Mouse (Mus musculus): ENCODE results near the gene Ncbp2.
A peak's percentile ranks its signal among the peaks of the same experiment; 100 is the strongest.
"Not testable (repeated sequence)": the region's sequence is repeated elsewhere in the genome, so short reads cannot be mapped to it uniquely, and the experiment has no call there.

The Ncbp2 gene

GRCm38 (mm10) chr16:31935091-31935979 is 13.0 kb upstream of the Ncbp2 start:
- DNase-seq (ENCODE audit: low spot score): no peak

DNA sequence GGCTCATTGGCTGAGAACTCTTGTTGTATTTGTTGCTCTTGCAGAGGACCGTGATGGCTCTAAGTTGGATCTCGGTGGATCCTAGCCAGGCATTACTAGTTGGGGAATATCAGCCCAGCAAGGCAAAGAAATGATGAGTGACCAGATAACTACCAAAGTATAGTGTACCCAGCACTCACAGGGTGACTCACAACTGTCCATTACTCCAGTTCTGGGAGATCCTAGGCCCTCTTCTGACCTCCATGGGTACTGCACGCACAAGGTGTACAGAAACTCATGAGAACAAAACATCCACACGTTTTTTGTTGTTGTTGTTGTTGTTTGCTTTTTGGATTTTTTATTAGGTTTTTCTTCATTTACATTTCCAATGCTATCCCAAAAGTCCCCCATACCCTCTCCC is 11.7 kb upstream of the Ncbp2 start:
- no peak for DNase-seq (ENCODE audit: low spot score)

GRCm38 (mm10) chr16:31938856-31939255 is 9.5 kb upstream of the Ncbp2 start:
- DNase-seq (ENCODE audit: low spot score): no peak

GRCm38 (mm10) chr16:31940586-31940985 is 7.7 kb upstream of the Ncbp2 start:
- no peak for DNase-seq (ENCODE audit: low spot score)

- DNase-seq (ENCODE audit: low spot score): peak; percentile 67
Measured at GRCm38 (mm10) chr16:31943980-31944379, 4.3 kb upstream of the Ncbp2 start.

DNA sequence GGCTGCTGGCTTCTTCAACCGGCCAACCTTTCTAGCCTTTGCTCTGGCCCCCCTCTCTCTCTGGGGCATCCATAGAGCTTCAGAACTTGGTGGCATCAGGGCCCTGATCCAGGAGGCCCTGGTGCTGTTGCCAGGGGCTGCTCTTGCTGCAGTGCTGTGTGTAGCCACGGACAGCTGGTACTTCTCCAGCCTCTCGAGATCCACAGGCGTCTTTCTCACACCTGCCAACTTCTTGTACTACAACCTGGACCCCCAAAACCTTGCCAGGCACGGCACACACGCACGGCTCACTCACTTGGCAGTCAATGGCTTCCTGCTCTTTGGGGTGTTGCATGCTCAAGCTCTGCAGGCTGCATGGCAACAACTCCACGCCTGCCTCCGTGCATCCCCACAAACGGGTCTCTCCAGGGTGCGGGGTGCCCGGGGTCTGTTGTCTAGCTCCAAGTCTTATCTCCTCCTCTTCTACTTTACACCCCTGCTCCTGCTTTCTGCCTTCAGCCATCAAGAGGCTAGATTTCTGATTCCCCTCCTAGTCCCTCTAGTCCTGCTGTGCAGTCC is 3.5 kb upstream of the Ncbp2 start:
- DNase-seq (ENCODE audit: low spot score): no peak

DNA sequence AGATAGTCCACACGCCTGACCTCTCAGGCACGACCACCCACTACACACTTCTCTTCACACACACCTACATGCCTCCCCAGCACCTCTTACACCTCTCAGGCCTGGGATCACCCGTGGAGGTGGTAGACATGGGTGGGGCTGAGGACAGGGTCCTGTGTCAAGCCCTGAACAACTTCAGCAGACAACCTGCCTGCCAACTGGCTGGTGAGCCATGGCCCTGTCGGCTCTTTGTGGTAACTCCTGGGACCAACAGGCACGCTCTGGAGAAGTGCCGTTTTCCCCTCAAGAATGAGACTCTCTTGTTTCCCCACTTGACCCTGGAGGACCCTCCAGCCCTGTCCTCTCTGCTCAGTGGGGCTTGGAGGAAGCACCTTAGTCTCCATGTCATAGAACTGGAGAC is 2.9 kb upstream of the Ncbp2 start:
- DNase-seq (ENCODE audit: low spot score): no peak

GRCm38 (mm10) chr16:31945986-31946385 is 2.3 kb upstream of the Ncbp2 start:
- not testable (repeated sequence) for DNase-seq (ENCODE audit: low spot score)

GRCm38 (mm10) chr16:31947333-31947732 is 980 bp upstream of the Ncbp2 start:
- no peak for DNase-seq (ENCODE audit: low spot score)

DNA sequence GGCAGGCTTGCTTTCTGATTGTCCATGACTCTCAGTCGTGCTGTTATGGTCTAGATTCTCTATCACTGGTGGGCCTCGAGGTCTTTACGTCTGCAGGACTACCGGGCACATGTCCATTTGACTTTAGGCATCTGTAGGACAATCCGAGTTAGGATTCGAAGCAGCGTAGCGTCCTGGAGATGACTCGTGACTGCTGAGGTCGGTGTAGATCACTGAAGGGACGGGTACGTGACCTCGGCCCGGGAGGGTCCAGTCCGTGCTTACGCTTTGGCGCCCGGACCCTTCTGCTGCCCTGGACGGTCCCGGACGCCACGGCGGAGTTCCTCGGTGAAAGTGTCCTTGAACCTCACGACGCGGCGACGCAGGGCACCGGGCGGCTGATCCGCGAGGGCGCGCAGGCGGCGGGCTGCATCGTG is 404 bp upstream of the Ncbp2 start:
- DNase-seq (ENCODE audit: low spot score): peak; percentile 2

DNA sequence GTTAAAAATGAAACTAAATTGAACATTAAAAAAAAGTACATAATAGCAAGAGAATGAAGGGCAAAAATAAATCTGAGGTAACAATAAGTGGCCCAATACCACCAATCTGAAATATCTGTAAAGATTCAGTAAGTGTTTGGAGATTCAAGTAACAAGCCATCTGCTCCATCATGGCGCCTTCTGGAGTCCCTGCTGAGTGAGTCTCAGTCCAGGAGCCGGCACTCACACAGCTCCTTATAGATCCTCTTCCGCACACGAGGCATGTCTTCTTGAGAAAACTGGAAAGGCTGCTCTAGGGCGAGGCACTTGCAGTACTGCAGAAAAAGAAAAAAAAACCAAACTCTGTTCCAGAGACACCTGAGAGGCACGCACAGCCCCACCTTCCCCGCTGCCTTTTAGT is 14.9 kb downstream of the Ncbp2 start:
- no peak for DNase-seq (ENCODE audit: low spot score)

GRCm38 (mm10) chr16:31975258-31975657 is 26.9 kb downstream of the Ncbp2 start:
- DNase-seq (ENCODE audit: low spot score): no peak

- DNase-seq (ENCODE audit: low spot score): no peak
Measured at GRCm38 (mm10) chr16:31979501-31979900, 31.2 kb downstream of the Ncbp2 start.

DNA sequence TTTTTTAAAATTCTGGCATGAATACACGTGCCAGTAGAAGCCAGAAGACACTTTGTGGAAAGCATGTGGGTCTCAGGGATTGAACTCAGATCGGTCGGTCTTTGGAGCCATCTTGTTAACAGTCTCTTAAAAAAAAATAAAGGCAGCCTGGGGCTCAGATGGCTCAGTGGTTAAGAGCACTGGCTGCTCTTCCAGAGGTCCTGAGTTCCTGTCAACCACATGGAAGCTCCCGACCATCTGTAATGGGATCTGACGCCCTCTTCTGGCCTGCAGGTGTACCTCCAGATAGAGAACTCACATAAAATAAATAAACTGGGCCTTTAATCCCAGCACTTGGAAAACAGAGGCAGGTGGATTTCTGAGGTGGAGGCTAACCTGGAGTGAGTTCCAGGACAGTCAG is 32.6 kb downstream of the Ncbp2 start:
- DNase-seq (ENCODE audit: low spot score): no peak

GRCm38 (mm10) chr16:31992039-31992438 is 43.7 kb downstream of the Ncbp2 start:
- no peak for DNase-seq (ENCODE audit: low spot score)

GRCm38 (mm10) chr16:31993195-31993594 is 44.9 kb downstream of the Ncbp2 start:
- DNase-seq (ENCODE audit: low spot score): no peak

GRCm38 (mm10) chr16:31993946-31994345 is 45.6 kb downstream of the Ncbp2 start:
- DNase-seq (ENCODE audit: low spot score): no peak

GRCm38 (mm10) chr16:31996371-31996770 is 48.1 kb downstream of the Ncbp2 start:
- DNase-seq (ENCODE audit: low spot score): no peak

DNA sequence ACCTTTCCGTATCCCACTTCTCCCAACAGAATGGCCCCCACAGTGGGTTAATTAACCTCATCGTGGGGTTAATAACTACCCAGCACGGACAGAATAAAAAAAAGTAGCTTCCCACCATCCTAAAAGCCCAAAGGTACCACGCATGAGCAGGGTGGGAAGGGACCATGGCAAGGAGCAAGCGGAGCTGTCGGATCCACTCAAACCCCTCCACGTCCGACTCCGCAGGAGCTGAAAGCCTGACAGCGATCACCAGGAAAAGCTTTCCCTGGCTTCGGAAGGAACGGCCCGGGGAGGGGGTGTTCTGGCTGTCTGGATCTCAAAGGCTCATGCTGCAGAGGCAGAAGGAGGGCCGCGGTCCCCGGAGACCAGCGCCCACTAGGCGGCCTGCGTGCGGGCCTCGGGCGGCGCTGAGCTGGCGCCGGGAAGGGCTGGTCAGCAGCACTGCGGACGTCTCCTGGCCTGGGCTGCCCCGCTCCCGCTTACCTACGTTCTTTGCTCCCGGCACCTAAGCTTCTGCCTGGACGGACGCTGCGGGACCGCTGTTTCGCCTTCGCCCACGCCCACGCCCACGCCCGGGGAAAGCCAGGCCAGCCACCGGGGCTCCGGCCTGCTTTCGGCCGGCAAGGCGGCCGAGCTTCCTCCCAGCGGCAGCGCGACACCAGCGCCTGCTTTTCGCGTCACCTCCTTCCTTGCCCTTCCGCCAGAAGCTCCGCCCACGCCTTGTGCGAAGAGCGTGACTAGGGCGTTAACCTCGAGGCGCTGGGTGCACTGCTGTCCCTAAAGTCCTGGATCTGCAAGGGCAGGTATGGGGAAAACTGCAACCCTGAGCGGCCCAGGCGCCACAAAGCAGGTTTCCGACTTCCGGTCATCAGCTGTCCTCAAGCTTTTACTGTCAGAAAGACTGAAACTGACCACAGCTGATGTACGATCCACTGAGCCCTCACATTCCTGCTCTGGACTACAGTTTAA is 54.5 kb downstream of the Ncbp2 start, which contains the start of gene Senp5:
Gene Senp5 (minus strand): TSS at position 779 of the 969 bp plus-strand sequence.
- peak; percentile 94 for DNase-seq (ENCODE audit: low spot score)

- DNase-seq (ENCODE audit: low spot score): no peak
Measured at GRCm38 (mm10) chr16:32004731-32005130, 56.4 kb downstream of the Ncbp2 start.

- DNase-seq (ENCODE audit: low spot score): no peak
Measured at GRCm38 (mm10) chr16:32008529-32009293, 60.4 kb downstream of the Ncbp2 start.

GRCm38 (mm10) chr16:32009913-32010312 is 61.6 kb downstream of the Ncbp2 start:
- no peak for DNase-seq (ENCODE audit: low spot score)

Data from lung, postnatal 25 days (tissue).